Mouse (Mus musculus): ENCODE measurements around the gene Ccnt1. TPM values are rescaled to one million over a fixed set of nuclear protein-coding genes. Genes with fewer than 3 reads are reported as not detected.
A peak's percentile ranks its signal among the peaks of the same experiment; 100 is the strongest.

Gene Ccnt1
- polyA plus RNA-seq, 1 experiment from 2014 or later, result 61.4 TPM

DNA sequence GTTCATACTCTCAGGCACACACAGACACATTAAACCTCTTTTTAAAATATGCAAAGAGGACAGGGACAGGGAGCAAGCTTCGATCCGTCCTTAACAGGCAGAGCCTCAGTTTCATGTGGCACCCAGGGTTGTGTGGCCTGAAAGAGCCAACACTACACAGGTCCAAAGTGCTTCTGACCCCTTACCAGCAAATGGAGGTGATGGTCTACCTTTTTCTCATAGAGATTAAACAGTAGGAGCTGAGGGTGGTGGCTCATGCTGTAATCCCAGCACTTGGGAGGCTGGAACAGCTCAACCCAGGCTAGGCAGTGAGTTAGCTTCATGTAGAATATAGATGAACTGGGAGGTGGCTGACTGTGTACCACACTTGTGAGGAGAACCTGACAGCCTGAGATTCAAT, 8.6 kb upstream of the Ccnt1 start:
- Histone ChIP-seq H3K36me3 (replicated peaks; ENCODE audit: control insufficient read depth, insufficient read depth, low read depth, low read length) (no peaks in the 10 kb centered on the region), H3K4me2 (ENCODE audit: low read depth, low read length) (no peak overlapping the region), H3K27me3 (ENCODE audit: control insufficient read depth, insufficient read depth, low read length) (no peaks in the 10 kb centered on the region), H3K4me3 (ENCODE audit: low read depth, low read length) (no peak overlapping the region), H3K4me1 (ENCODE audit: control insufficient read depth, insufficient read depth, low read length) (no peaks in the 10 kb centered on the region), H3K27ac (replicated peaks; ENCODE audit: low read depth, low read length) (no peak overlapping the region), H3K9me3 (replicated peaks; ENCODE audit: control insufficient read depth, low read length) (no peaks in the 10 kb centered on the region), H3K9ac (replicated peaks; ENCODE audit: low read length) (no peak overlapping the region)
- DNase-seq (ENCODE audit: low spot score) (no peak), ATAC-seq (replicated peaks; ENCODE audit: insufficient number of reproducible peaks, low FRiP score, low TSS enrichment, low read depth) (no peak)
- WGBS, result 85% methylated on average over 2 of the region's 2 CpGs

DNA sequence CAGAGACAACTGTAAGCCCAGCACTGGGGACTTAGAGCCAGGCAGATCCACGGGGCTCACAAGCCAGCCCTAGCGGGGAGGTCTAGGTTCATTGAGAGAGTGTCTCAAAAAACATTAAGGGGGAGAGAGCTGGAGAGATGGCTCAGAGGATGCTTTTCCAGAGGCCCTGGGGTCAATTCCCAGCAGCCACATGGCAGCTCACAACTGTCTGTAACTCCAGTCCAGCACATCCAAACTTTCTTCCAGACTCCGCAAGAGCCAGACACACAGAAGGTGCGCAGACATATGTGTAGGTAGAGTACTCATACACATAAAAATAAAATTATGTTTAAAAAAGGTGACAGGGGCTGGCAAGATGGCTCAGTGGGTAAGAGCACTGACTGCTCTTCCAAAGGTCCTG, 2.6 kb upstream of the Ccnt1 start:
- no peak overlapping the region for H3K27ac ChIP-seq (replicated peaks; ENCODE audit: low read depth, low read length)
- H3K9me3 ChIP-seq (replicated peaks; ENCODE audit: control insufficient read depth, low read length), result no peaks in the 10 kb centered on the region
- no peak overlapping the region for H3K4me2 ChIP-seq (ENCODE audit: low read depth, low read length)
- no peaks in the 10 kb centered on the region for H3K4me1 ChIP-seq (ENCODE audit: control insufficient read depth, insufficient read depth, low read length)
- H3K4me3 ChIP-seq (ENCODE audit: low read depth, low read length), result no peak overlapping the region
- no peaks in the 10 kb centered on the region for H3K27me3 ChIP-seq (ENCODE audit: control insufficient read depth, insufficient read depth, low read length)
- DNase-seq (ENCODE audit: low spot score), result no peak
- H3K36me3 ChIP-seq (replicated peaks; ENCODE audit: control insufficient read depth, insufficient read depth, low read depth, low read length), result no peaks in the 10 kb centered on the region
- no peak for ATAC-seq (replicated peaks; ENCODE audit: insufficient number of reproducible peaks, low FRiP score, low TSS enrichment, low read depth)
- no peak overlapping the region for H3K9ac ChIP-seq (replicated peaks; ENCODE audit: low read length)
- 72% methylated on average over 4 of the region's 4 CpGs for WGBS

DNA sequence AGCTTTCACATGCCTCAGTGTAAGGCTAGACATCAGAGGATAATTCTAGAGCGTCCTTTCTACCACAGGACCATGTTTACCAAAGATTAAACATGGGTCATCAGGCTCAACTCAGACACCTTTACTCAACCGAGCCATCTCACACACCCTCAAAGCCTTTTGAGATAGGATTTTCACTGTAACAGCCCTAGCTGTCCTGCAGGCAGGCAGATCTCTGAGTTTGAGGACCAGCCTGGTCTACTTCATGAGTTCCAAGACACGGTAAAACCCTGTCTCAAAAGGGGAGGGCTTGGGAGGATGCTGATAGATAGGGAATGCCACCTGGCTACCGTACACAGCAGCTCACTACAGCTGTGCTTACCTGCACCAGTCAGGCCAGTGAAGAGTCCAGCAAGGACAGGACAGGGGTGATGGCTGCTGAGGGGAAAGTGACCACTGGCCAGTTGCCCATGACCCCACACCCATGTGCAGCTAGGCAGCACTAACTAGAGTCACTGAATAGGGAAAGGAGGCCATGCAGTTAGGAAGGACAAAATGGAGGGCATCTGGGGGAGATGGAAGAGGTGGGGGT, 843 bp downstream of the Ccnt1 start:
- Histone ChIP-seq H3K4me1 (ENCODE audit: control insufficient read depth, insufficient read depth, low read length) (no peaks in the 10 kb centered on the region), H3K4me3 (ENCODE audit: low read depth, low read length) (no peak overlapping the region), H3K9me3 (replicated peaks; ENCODE audit: control insufficient read depth, low read length) (no peaks in the 10 kb centered on the region), H3K27me3 (ENCODE audit: control insufficient read depth, insufficient read depth, low read length) (no peaks in the 10 kb centered on the region), H3K36me3 (replicated peaks; ENCODE audit: control insufficient read depth, insufficient read depth, low read depth, low read length) (no peaks in the 10 kb centered on the region), H3K27ac (replicated peaks; ENCODE audit: low read depth, low read length) (no peak overlapping the region), H3K9ac (replicated peaks; ENCODE audit: low read length) (no peak overlapping the region), H3K4me2 (ENCODE audit: low read depth, low read length) (no peak overlapping the region)
- WGBS, result 94% methylated on average over 4 of the region's 4 CpGs
- ATAC-seq (replicated peaks; ENCODE audit: insufficient number of reproducible peaks, low FRiP score, low TSS enrichment, low read depth), result no peak
- DNase-seq (ENCODE audit: low spot score), result no peak

DNA sequence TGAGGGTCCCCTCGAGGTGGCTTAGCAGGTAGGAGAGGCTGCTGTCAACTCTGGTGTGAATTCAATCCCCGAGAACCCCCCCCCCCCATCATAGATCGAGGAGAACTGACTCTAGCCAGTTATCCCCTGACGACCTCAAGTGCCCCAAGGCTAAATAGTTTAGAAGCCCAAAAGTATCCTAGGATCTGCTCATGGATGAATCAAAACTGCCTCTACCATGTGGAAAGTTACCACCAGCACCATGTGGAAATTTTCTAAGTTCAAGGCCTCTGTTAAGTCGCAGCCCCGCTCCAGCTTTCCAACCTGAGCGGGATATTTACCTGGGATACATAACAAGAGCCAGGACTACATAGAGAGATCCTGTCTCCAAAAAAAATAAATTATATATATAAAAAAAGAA, 1.5 kb downstream of the Ccnt1 start:
- Histone ChIP-seq H3K4me1 (ENCODE audit: control insufficient read depth, insufficient read depth, low read length) (no peaks in the 10 kb centered on the region), H3K4me2 (ENCODE audit: low read depth, low read length) (peak overlapping the region; percentile 54), H3K9ac (replicated peaks; ENCODE audit: low read length) (peak overlapping the region; percentile 86), H3K36me3 (replicated peaks; ENCODE audit: control insufficient read depth, insufficient read depth, low read depth, low read length) (no peaks in the 10 kb centered on the region), H3K4me3 (ENCODE audit: low read depth, low read length) (no peak overlapping the region; the same call in 1 of the 2 replicates), H3K27me3 (ENCODE audit: control insufficient read depth, insufficient read depth, low read length) (no peaks in the 10 kb centered on the region), H3K9me3 (replicated peaks; ENCODE audit: control insufficient read depth, low read length) (no peaks in the 10 kb centered on the region), H3K27ac (replicated peaks; ENCODE audit: low read depth, low read length) (no peak overlapping the region)
- DNase-seq (ENCODE audit: low spot score) (no peak), ATAC-seq (replicated peaks; ENCODE audit: insufficient number of reproducible peaks, low FRiP score, low TSS enrichment, low read depth) (no peak)
- WGBS, result 63% methylated on average over 7 of the region's 7 CpGs

DNA sequence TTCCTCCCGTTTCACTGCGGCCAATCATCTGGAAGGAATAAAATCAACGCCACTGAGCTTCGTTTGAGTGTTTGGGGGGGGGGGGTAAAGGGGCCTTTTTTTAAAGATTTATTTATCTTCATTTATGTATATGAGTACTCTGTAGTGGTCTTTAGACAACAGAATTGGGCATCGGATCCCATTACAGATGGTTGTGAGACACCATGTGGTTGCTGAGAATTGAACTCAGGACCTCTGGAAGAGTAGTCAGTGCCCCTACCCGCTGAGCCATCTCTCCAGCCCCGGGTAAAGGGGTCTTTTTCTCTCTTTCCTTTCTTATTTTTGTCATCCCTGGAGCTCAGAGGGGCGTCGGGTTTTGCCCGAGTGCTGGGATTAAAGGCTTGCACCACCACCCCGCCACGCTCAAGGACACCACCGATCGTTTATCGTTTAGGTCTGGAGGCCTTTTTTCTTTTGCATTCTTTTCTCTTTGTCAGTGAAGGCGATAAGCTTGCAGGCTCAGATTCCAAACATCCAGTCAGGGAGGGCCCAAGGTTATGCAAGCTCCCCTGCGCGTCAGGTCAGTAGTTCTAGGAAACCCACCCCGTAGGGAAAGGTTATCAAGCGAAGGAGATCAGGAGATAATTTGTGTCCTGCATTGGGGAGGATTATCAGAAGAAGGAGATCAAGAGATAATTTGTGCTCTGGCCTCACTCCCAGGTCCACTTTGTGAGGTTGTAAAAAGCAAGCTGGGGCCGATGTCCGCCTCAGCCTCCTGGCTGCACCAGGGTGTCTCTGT, 2.3 kb downstream of the Ccnt1 start:
- no peaks in the 10 kb centered on the region for H3K27me3 ChIP-seq (ENCODE audit: control insufficient read depth, insufficient read depth, low read length)
- peak overlapping the region; percentile 86 for H3K9ac ChIP-seq (replicated peaks; ENCODE audit: low read length)
- no peaks in the 10 kb centered on the region for H3K9me3 ChIP-seq (replicated peaks; ENCODE audit: control insufficient read depth, low read length)
- peak overlapping the region; percentile 62 for H3K4me3 ChIP-seq (ENCODE audit: low read depth, low read length)
- 13% methylated on average over 22 of the region's 22 CpGs for WGBS
- peak overlapping the region; percentile 72 for H3K27ac ChIP-seq (replicated peaks; ENCODE audit: low read depth, low read length)
- H3K4me2 ChIP-seq (ENCODE audit: low read depth, low read length), result peak overlapping the region; percentile 54
- ATAC-seq (replicated peaks; ENCODE audit: insufficient number of reproducible peaks, low FRiP score, low TSS enrichment, low read depth) (peak; percentile 11; the same call in 1 of the 2 replicates), DNase-seq (ENCODE audit: low spot score) (peak; percentile 11)
- H3K36me3 ChIP-seq (replicated peaks; ENCODE audit: control insufficient read depth, insufficient read depth, low read depth, low read length), result no peaks in the 10 kb centered on the region; the same call in 1 of the 2 replicates
- no peaks in the 10 kb centered on the region for H3K4me1 ChIP-seq (ENCODE audit: control insufficient read depth, insufficient read depth, low read length)

DNA sequence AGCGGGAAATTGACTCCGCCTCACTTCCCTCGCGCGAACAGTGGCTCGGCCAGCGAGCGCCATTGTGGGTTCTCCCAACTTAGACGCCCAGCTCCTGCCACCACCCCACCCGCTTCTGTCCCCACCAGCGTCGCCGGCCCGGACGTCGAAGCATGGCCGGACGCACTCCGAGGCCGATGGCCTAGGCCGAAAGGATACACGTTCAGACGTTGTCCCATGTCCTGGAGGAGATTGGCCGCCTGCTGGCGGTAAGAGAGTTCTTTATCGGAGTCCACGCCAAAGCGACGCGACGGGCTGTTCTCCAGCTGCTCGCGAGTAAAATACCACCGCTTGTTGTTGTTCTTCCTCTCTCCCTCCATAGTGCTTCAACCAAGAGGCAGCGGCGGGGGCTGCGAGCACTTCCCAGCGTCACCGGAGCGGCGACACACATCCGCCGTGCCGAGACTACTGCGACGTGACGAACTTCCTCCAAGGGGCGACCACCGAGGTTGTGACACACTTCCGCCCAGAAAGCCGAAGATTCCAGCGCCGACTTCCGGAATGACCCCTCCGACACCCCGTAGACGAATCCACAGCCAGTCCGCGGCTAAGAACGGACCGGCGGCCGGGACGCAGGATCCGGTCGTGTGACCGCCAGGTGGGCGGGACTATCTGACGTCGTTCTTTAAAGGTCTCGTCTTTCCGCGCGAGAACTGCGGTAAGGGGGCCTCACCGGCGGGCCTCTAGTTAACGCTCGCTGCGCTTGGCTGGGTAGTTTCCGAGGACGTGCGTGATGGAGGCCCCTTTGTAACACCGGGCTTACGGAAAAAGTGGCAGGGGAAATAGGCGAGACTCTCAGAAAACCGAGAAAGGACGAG, 3.2 kb downstream of the Ccnt1 start:
- Histone ChIP-seq H3K4me3 (ENCODE audit: low read depth, low read length) (peak overlapping the region; percentile 94), H3K36me3 (replicated peaks; ENCODE audit: control insufficient read depth, insufficient read depth, low read depth, low read length) (no peaks in the 10 kb centered on the region; the same call in 1 of the 2 replicates), H3K4me2 (ENCODE audit: low read depth, low read length) (peak overlapping the region; percentile 54), H3K9me3 (replicated peaks; ENCODE audit: control insufficient read depth, low read length) (no peaks in the 10 kb centered on the region), H3K27me3 (ENCODE audit: control insufficient read depth, insufficient read depth, low read length) (no peaks in the 10 kb centered on the region), H3K9ac (replicated peaks; ENCODE audit: low read length) (peak overlapping the region; percentile 88), H3K4me1 (ENCODE audit: control insufficient read depth, insufficient read depth, low read length) (no peaks in the 10 kb centered on the region), H3K27ac (replicated peaks; ENCODE audit: low read depth, low read length) (peak overlapping the region; percentile 87)
- DNase-seq (ENCODE audit: low spot score) (peak; percentile 100), ATAC-seq (replicated peaks; ENCODE audit: insufficient number of reproducible peaks, low FRiP score, low TSS enrichment, low read depth) (peak; percentile 94)
- under 1% methylated on average over 88 of the region's 88 CpGs for WGBS

DNA sequence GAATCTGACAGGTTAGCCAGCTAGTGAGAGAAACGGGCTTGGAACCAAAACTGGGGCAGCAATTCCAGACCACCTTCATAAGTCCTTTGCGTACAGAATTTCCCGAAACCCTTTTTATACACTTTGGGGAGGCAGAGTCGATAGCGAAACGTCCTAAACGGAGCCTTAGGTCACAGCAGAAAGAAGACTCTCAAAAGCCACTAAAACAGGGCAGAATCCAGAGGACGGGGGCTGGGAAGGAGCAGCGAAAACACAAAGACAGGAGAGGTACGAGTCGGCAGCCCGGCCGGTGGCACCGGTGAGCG, 3.8 kb downstream of the Ccnt1 start:
- Histone ChIP-seq H3K27ac (replicated peaks; ENCODE audit: low read depth, low read length) (peak overlapping the region; percentile 87), H3K4me1 (ENCODE audit: control insufficient read depth, insufficient read depth, low read length) (no peaks in the 10 kb centered on the region), H3K9ac (replicated peaks; ENCODE audit: low read length) (peak overlapping the region; percentile 88), H3K36me3 (replicated peaks; ENCODE audit: control insufficient read depth, insufficient read depth, low read depth, low read length) (no peaks in the 10 kb centered on the region; the same call in 1 of the 2 replicates), H3K4me3 (ENCODE audit: low read depth, low read length) (peak overlapping the region; percentile 94), H3K4me2 (ENCODE audit: low read depth, low read length) (peak overlapping the region; percentile 52), H3K27me3 (ENCODE audit: control insufficient read depth, insufficient read depth, low read length) (no peaks in the 10 kb centered on the region), H3K9me3 (replicated peaks; ENCODE audit: control insufficient read depth, low read length) (no peaks in the 10 kb centered on the region)
- WGBS, result under 1% methylated on average over 15 of the region's 15 CpGs
- ATAC-seq (replicated peaks; ENCODE audit: insufficient number of reproducible peaks, low FRiP score, low TSS enrichment, low read depth) (no peak), DNase-seq (ENCODE audit: low spot score) (no peak)

DNA sequence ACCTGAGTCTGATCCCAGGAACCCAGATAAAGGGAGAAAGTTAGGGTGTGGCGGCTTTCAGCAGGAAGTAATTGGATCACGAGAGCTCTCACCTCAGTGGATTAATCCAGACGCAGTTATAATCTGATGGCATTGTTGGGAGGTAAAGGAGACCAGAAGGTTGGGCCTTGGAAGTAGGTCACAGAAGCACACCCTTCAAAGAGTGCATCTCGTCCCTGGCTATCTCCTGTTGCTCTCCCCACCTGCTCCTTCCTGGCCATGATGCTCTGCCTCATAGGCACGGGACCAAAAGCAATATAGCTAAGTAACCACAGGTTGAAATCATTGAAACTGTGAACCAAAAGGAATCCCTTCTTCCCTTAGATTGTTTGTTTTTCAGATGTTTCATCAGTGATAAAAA, 13.5 kb downstream of the Ccnt1 start:
- ATAC-seq (replicated peaks; ENCODE audit: insufficient number of reproducible peaks, low FRiP score, low TSS enrichment, low read depth) (no peak), DNase-seq (ENCODE audit: low spot score) (no peak)
- 96% methylated on average over 5 of the region's 5 CpGs for WGBS
- Histone ChIP-seq H3K9ac (replicated peaks; ENCODE audit: low read length) (no peak overlapping the region), H3K27me3 (ENCODE audit: control insufficient read depth, insufficient read depth, low read length) (no peaks in the 10 kb centered on the region), H3K4me2 (ENCODE audit: low read depth, low read length) (no peak overlapping the region), H3K36me3 (replicated peaks; ENCODE audit: control insufficient read depth, insufficient read depth, low read depth, low read length) (peaks cover 19% of the 10 kb centered on the region), H3K4me1 (ENCODE audit: control insufficient read depth, insufficient read depth, low read length) (no peaks in the 10 kb centered on the region), H3K27ac (replicated peaks; ENCODE audit: low read depth, low read length) (no peak overlapping the region), H3K9me3 (replicated peaks; ENCODE audit: control insufficient read depth, low read length) (no peaks in the 10 kb centered on the region), H3K4me3 (ENCODE audit: low read depth, low read length) (no peak overlapping the region)
